Mouse (Mus musculus) lung, embryonic 16.5 days (tissue): ENCODE data around the gene Alkbh4. TPM values are rescaled to one million over a fixed set of nuclear protein-coding genes. Genes with fewer than 3 reads are reported as not detected.

Experiments
- microRNA-seq: library from miRNA; unstranded; fragments of <30 nt; microRNA quantifications from one replicate; pipeline ENCODE4, GENCODE M21; 2016
- polyA plus RNA-seq: library from polyadenylated mRNA; unstranded; fragments of >200 nt; fragmentation: Nextera tagmentation; extraction: Ambion mirVana; gene quantifications from 2 replicates; pipeline ENCODE4 v1.2.1, GENCODE M21; 2015

Gene Alkbh4
- polyA plus RNA-seq, 1 experiment from 2014 or later = 15.6 TPM

Small RNA genes within 50 kb of the gene (microRNA-seq; reads per million reads assigned to microRNA genes)
- not detected for gene Mir7035

Other genes with a start within 250 kb of the Alkbh4 start
- gene Hspb1, start 248.2 kb upstream of the Alkbh4 start, polyA plus RNA-seq = 126 and 127 TPM in 2 replicates
- gene Ywhag, start 201.5 kb upstream of the Alkbh4 start, polyA plus RNA-seq = 150 and 155 TPM in 2 replicates
- 3.0 and 3.2 TPM in 2 replicates for gene Ssc4d, start 161.6 kb upstream of the Alkbh4 start, polyA plus RNA-seq
- gene Zp3, start 156.0 kb upstream of the Alkbh4 start, polyA plus RNA-seq = 0.16 and 0.19 TPM in 2 replicates
- 26.6 and 27.6 TPM in 2 replicates for gene Dtx2, start 141.3 kb upstream of the Alkbh4 start, polyA plus RNA-seq
- gene Upk3b, start 97.7 kb upstream of the Alkbh4 start, polyA plus RNA-seq = 27.1 and 32.1 TPM in 2 replicates
- gene Upk3bl, start 81.7 kb upstream of the Alkbh4 start, polyA plus RNA-seq = 5.4 and 8.7 TPM in 2 replicates
- gene Rasa4, start 52.2 kb upstream of the Alkbh4 start, polyA plus RNA-seq = 3.3 and 4.4 TPM in 2 replicates
- gene Polr2j, start 19.5 kb upstream of the Alkbh4 start, polyA plus RNA-seq = 210 and 211 TPM in 2 replicates
- 37.6 and 41.3 TPM in 2 replicates for gene Lrwd1, start 72 bp upstream of the Alkbh4 start, polyA plus RNA-seq
- gene Orai2, start 34.6 kb downstream of the Alkbh4 start, polyA plus RNA-seq = 10.3 and 11.2 TPM in 2 replicates
- 45.7 and 52.9 TPM in 2 replicates for gene Prkrip1, start 62.8 kb downstream of the Alkbh4 start, polyA plus RNA-seq
- gene Sh2b2, start 110.4 kb downstream of the Alkbh4 start, polyA plus RNA-seq = 3.8 and 4.9 TPM in 2 replicates